Mouse (Mus musculus) intestine, embryonic 14.5 days (tissue): ENCODE data around the gene Zscan26. TPM values are rescaled to one million over a fixed set of nuclear protein-coding genes. Genes with fewer than 3 reads are reported as not detected.
A peak's percentile ranks its signal among the peaks of the same experiment; 100 is the strongest.
"Not testable (repeated sequence)": the region's sequence is repeated elsewhere in the genome, so short reads cannot be mapped to it uniquely, and the experiment has no call there.

Experiments
- ATAC-seq: fragments of 200-750 bp; cut with Nextera tagmentation; replicated peaks from 2 replicates; pipeline ENCODE4 v1.8.0; 2017; ENCODE audit warnings: low read depth, moderate number of reproducible peaks, moderate TSS enrichment, moderate library complexity; ENCODE audit not compliant: low FRiP score, low TSS enrichment
- DNase-seq: peaks from one replicate; pipeline ENCODE4 v3.0.0-alpha.2; 2018; ENCODE audit warnings: low spot score
- H3K27ac ChIP-seq: fragments of 300-500 bp; sonication (generic); 2 replicates; pipeline ENCODE4 v1.5.1; 2014; ENCODE audit warnings: low read depth, mild to moderate bottlenecking, control low read depth
- H3K27me3 ChIP-seq: fragments of 300-500 bp; sonication (generic); replicated peaks from 2 replicates; pipeline ENCODE4 v1.6.1; 2014; ENCODE audit warnings: low read length, control low read depth; ENCODE audit not compliant: control insufficient read depth, insufficient read depth
- H3K36me3 ChIP-seq: fragments of 300-500 bp; sonication (generic); 2 replicates; pipeline ENCODE4 v1.6.1; 2014; ENCODE audit warnings: low read length, control low read depth; ENCODE audit not compliant: control insufficient read depth, insufficient read depth
- H3K4me1 ChIP-seq: fragments of 300-500 bp; sonication (generic); replicated peaks from 2 replicates; pipeline ENCODE4 v1.6.1; 2014; ENCODE audit warnings: low read length, control low read depth, mixed read lengths; ENCODE audit not compliant: control insufficient read depth, insufficient read depth
- H3K4me2 ChIP-seq: fragments of 300-500 bp; sonication (generic); 2 replicates; pipeline ENCODE4 v1.6.1; 2014; ENCODE audit warnings: low read length
- H3K4me3 ChIP-seq: fragments of 300-500 bp; sonication (generic); 2 replicates; pipeline ENCODE4 v1.5.1; 2014; ENCODE audit warnings: low read depth, low read length, control low read depth, mixed read lengths
- H3K9ac ChIP-seq: fragments of 300-500 bp; sonication (generic); 2 replicates; pipeline ENCODE4 v1.6.1; 2014; ENCODE audit warnings: mild to moderate bottlenecking, low read length
- H3K9me3 ChIP-seq: fragments of 300-500 bp; sonication (generic); 2 replicates; pipeline ENCODE4 v1.6.1; 2016; ENCODE audit warnings: low read length, control low read depth; ENCODE audit not compliant: control insufficient read depth
- WGBS: fragments of 180-500 bp; shearing (Covaris S2); extraction: QIAGEN DNeasy Blood & Tissue Kit; methylation state at CpG from one replicate; pipeline ENCODE4 v1.1.7; 2014; 5-methylcytosine and 5-hydroxymethylcytosine counted together
- polyA plus RNA-seq: library from polyadenylated mRNA; unstranded; fragments of >200 nt; fragmentation: Nextera tagmentation; extraction: Ambion mirVana; gene quantifications from 2 replicates; pipeline ENCODE4 v1.2.1, GENCODE M21; 2014

Gene Zscan26
- 23.0 and 29.7 TPM in 2 replicates for polyA plus RNA-seq

DNA sequence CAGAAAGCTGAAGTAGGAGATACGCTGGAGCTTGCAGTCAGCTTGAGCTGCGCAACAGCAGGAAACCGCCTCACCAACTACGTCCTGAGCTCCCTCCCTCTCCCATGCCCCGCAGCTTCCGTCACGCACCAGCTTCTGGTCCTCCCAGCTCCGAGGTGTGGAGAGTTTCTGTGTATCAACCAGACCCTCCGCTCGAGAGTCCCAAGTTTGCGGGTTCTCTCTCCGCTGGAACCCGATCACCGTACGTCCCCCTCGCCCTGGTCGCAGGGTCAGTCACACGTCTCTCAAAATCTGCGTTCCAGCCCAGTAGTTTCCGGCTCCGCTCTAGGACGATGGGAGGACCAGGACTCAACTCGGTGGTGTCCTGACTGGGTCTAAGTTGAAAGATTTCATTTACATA is at the start of gene Zscan26:
Gene Zscan26 (minus strand): TSS at position 282 of the 400 bp plus-strand sequence.
- peak; percentile 86 for ATAC-seq
- H3K9me3 ChIP-seq, result no peaks in the 10 kb centered on the region
- WGBS, result under 1% methylated on average over 23 of the region's 23 CpGs

DNA sequence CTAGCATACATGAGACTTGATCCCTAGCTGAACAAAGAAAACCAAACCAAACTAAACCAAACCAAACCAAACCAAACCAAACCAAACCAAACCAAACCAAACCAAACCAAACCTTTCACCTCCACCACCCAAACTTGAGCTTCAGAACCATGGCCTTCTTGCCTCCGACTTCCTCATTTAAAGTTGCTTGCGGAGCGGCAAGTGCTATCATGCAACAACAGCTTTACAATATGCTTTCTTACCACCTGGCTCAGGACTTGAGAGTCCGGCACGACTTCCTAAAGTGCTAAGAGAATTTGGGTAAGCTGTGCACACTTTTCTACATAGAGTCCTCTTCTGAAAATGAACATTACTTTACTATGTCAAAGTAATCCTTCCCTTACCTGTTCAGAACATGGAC is 48.8 kb upstream of the Zscan26 start:
- H3K27me3 ChIP-seq, result no peaks in the 10 kb centered on the region
- H3K27ac ChIP-seq, result no peak overlapping the region
- DNase-seq (no peak), ATAC-seq (no peak)
- WGBS, result 88% methylated on average over 5 of the region's 5 CpGs
- H3K4me3 ChIP-seq, result no peak overlapping the region
- H3K9ac ChIP-seq, result no peak overlapping the region
- H3K36me3 ChIP-seq, result no peaks in the 10 kb centered on the region
- H3K4me2 ChIP-seq, result no peak overlapping the region
- no peaks in the 10 kb centered on the region for H3K4me1 ChIP-seq
- H3K9me3 ChIP-seq, result no peaks in the 10 kb centered on the region

More for the DNA sequence above, at the start of gene Zscan26:
- Histone ChIP-seq H3K9ac (peak within 1 kb of the TSS; percentile 63), H3K4me3 (peak within 1 kb of the TSS; percentile 79), H3K27ac (peak within 1 kb of the TSS; percentile 60), H3K4me1 (peaks cover 10% of the 10 kb centered on the region; the same call in 1 of the 2 replicates), H3K36me3 (peaks cover 24% of the 10 kb centered on the region), H3K27me3 (no peaks in the 10 kb centered on the region), H3K4me2 (peak within 1 kb of the TSS; percentile 68)
- peak; percentile 95 for DNase-seq

DNA sequence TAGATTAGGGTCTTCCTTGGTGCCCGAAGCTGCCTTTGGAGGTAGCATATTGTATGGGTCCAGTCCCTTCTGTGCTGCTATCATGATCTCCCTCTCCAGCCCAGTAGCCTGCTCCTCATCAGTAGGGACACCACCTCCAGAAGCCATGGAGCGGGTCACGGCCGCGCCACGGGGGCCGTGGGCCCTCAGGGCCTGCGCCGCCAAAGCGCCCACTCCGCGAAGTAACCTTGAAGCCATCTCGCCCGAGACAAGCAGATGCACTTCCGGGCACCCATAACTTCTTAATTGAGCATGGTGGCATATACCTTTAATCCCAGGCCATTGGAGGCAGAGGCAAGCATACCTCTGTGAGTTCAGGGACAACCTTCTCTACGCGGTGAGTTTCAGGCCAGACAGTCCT is 47.7 kb upstream of the Zscan26 start, which contains the start of gene Gm11273:
Gene Gm11273 (minus strand): TSS at position 237 of the 400 bp plus-strand sequence.
- DNase-seq, H3K9me3 ChIP-seq, H3K4me2 ChIP-seq, H3K27me3 ChIP-seq, H3K4me3 ChIP-seq, H3K4me1 ChIP-seq, H3K36me3 ChIP-seq, H3K9ac ChIP-seq, H3K27ac ChIP-seq, ATAC-seq: not testable (repeated sequence)
- WGBS, result 89% methylated on average over 17 of the region's 17 CpGs

- Histone ChIP-seq H3K36me3 (no peaks in the 10 kb centered on the region), H3K27me3 (no peaks in the 10 kb centered on the region), H3K27ac (no peak within 1 kb of the TSS), H3K9me3 (no peaks in the 10 kb centered on the region), H3K4me1 (no peaks in the 10 kb centered on the region), H3K4me2 (no peak within 1 kb of the TSS), H3K4me3 (no peak within 1 kb of the TSS), H3K9ac (no peak within 1 kb of the TSS)
- WGBS, result 91% methylated on average over 21 of the region's 21 CpGs
- ATAC-seq (no peak), DNase-seq (no peak)
These were observed 41.5 kb upstream of the Zscan26 start, which contains the start of gene AK157302 for GRCm38 (mm10) chr13:21495080-21495479. AK157302 (plus strand) TSS chr13:21495223.

DNA sequence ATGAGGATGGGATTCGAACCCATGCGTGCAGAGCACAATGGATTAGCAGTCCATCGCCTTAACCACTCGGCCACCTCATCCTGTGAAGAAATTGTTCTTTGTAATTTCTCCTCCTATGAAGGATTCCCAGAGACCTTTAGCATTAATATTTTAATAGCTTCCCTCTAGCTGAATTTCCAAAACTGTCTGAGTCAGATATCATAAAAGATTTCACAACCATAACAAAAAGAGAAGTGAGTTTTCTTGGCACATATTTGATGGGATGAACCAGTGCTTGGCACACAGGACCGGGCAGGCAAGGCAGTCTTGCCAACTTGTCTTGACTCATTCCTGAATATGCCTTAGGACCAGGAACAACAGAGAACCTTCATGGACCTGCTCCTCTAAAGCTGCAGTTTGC is 39.3 kb upstream of the Zscan26 start:
- Histone ChIP-seq H3K36me3 (no peaks in the 10 kb centered on the region), H3K9ac (no peak overlapping the region), H3K4me3 (no peak overlapping the region), H3K9me3 (no peaks in the 10 kb centered on the region), H3K27me3 (no peaks in the 10 kb centered on the region), H3K27ac (no peak overlapping the region), H3K4me2 (no peak overlapping the region), H3K4me1 (no peaks in the 10 kb centered on the region)
- DNase-seq (no peak), ATAC-seq (no peak)
- WGBS, result 93% methylated on average over 5 of the region's 5 CpGs

GRCm38 (mm10) chr13:21486881-21487280 is 33.4 kb upstream of the Zscan26 start:
- 0 out of 2 replicates have a peak, but pooled peaks cover 2% of the 10 kb centered on the region for H3K9me3 ChIP-seq
- peaks cover 13% of the 10 kb centered on the region; the same call in 1 of the 2 replicates for H3K36me3 ChIP-seq
- no peak for ATAC-seq
- no peak for DNase-seq
- no peaks in the 10 kb centered on the region for H3K27me3 ChIP-seq
- no peak overlapping the region for H3K4me3 ChIP-seq
- WGBS, result 95% methylated on average over 1 of the region's 1 CpGs
- no peak overlapping the region for H3K9ac ChIP-seq
- H3K4me1 ChIP-seq, result no peaks in the 10 kb centered on the region
- no peak overlapping the region for H3K4me2 ChIP-seq
- no peak overlapping the region for H3K27ac ChIP-seq

DNA sequence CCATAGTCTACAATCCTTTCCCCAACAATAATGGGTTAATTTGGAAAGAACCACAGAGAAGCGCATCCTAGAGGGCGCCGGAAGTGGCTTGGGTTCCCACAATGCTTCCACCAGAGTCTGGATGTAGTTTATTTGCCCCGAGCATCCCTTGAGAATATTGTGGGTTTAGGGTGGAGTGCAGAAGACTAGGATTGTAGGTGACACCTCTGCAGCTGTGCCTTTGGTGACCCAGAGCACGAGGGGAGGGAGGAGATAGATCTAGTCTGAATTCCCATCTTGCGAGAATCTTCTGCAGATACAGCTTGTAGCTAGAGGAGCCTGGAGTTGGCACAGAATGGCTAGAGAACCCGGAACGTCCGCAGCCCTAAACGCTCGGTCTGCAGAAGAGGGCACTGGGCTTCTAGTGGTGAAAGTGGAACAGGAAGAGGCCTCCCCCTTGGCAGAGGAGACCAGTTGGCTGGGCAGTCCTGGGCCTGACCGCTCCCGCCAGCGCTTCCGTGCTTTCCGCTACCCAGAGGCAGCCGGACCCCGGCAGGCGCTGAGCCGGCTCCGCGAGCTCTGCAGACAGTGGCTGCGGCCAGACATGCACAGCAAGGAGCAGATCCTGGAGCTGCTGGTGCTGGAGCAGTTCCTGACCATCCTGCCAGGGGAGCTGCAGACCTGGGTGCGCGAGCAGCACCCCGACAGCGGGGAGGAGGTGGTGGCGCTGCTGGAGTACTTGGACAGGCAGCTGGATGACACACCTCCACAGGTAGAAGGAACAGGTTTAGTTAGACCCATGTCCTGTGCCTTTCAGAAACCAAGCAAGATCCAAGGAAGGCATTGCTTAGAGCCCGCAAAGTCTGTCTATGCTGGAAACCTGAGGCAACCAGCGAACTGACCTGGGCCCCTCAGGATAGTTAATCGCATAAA is 25.5 kb upstream of the Zscan26 start, which contains the start of the genes Zkscan4 and Gm10065:
Gene Zkscan4 (plus strand): TSS at position 149 of the 912 bp plus-strand sequence.
Gene Gm10065 (minus strand): TSS at position 683 of the 912 bp plus-strand sequence.
- H3K4me3 ChIP-seq, result peak within 1 kb of the TSS; percentile 61
- H3K4me1 ChIP-seq, H3K9me3 ChIP-seq, H3K36me3 ChIP-seq, H3K27me3 ChIP-seq: not testable (repeated sequence)
- DNase-seq (peak; percentile 87), ATAC-seq (peak; percentile 86)
- peak within 1 kb of the TSS; percentile 69 for H3K27ac ChIP-seq
- H3K9ac ChIP-seq, result peak within 1 kb of the TSS; percentile 54
- peak within 1 kb of the TSS; percentile 61 for H3K4me2 ChIP-seq
- 3% methylated on average over 26 of the region's 31 CpGs for WGBS

- ATAC-seq (no peak), DNase-seq (no peak)
- no peaks in the 10 kb centered on the region for H3K27me3 ChIP-seq
- H3K4me1 ChIP-seq, result no peaks in the 10 kb centered on the region
- no peaks in the 10 kb centered on the region for H3K36me3 ChIP-seq
- no peak overlapping the region for H3K27ac ChIP-seq
- H3K4me3 ChIP-seq, result no peak overlapping the region
- H3K9ac ChIP-seq, result no peak overlapping the region
- 41% methylated on average over 4 of the region's 4 CpGs for WGBS
- no peak overlapping the region for H3K4me2 ChIP-seq
- no peaks in the 10 kb centered on the region for H3K9me3 ChIP-seq
These were observed 18.9 kb upstream of the Zscan26 start for GRCm38 (mm10) chr13:21472427-21472826.
